Mouse (Mus musculus): ENCODE measurements around the gene Twist2.

- no peak for TF ChIP-seq POLR2A (IDR thresholded peaks at IDR 0.05; ENCODE audit: control insufficient read depth, extremely low read depth, insufficient read depth, low read length, poor library complexity)
- no peak for TF ChIP-seq CTCF (IDR thresholded peaks at IDR 0.05; ENCODE audit: borderline replicate concordance, control insufficient read depth, extremely low read depth, insufficient read depth, low read length, poor library complexity)
These were observed 30.7 kb downstream of the Twist2 start for GRCm38 (mm10) chr1:91831978-91832377.
